Mouse (Mus musculus): ENCODE measurements around the gene Mical2. TPM values are rescaled to one million over a fixed set of nuclear protein-coding genes. Genes with fewer than 3 reads are reported as not detected.

The Mical2 gene
- polyA plus RNA-seq, 1 experiment from 2014 or later: 11.5 TPM

- H3K36me3 ChIP-seq (ENCODE audit: control insufficient read depth, insufficient read depth, low read length): no peaks in the 10 kb centered on the region
- 85% methylated on average over 2 of the region's 2 CpGs for WGBS
- H3K9ac ChIP-seq (ENCODE audit: low read depth, low read length): no peak overlapping the region
- no peak overlapping the region for H3K4me2 ChIP-seq (ENCODE audit: low read depth, low read length)
- no peak overlapping the region for H3K27ac ChIP-seq (replicated peaks; ENCODE audit: low read depth, low read length)
- ATAC-seq (ENCODE audit: low read depth) (no peak), DNase-seq (ENCODE audit: low spot score) (no peak)
- peaks cover 37% of the 10 kb centered on the region for H3K4me1 ChIP-seq (ENCODE audit: control insufficient read depth, insufficient read depth, low read length)
- H3K9me3 ChIP-seq (ENCODE audit: control insufficient read depth, low read length): no peaks in the 10 kb centered on the region
- H3K4me3 ChIP-seq (ENCODE audit: low read depth, low read length): no peak overlapping the region
- H3K27me3 ChIP-seq (replicated peaks; ENCODE audit: control insufficient read depth, insufficient read depth, low read length): no peaks in the 10 kb centered on the region
Measured at GRCm38 (mm10) chr7:112454951-112455350, 229.3 kb downstream of the Mical2 start.

- H3K27ac ChIP-seq (replicated peaks; ENCODE audit: low read depth, low read length): no peak overlapping the region
- H3K9me3 ChIP-seq (ENCODE audit: control insufficient read depth, low read length): no peaks in the 10 kb centered on the region
- H3K4me1 ChIP-seq (ENCODE audit: control insufficient read depth, insufficient read depth, low read length): peaks cover 43% of the 10 kb centered on the region
- ATAC-seq (ENCODE audit: low read depth) (no peak), DNase-seq (ENCODE audit: low spot score) (no peak)
- H3K4me3 ChIP-seq (ENCODE audit: low read depth, low read length): no peak overlapping the region
- H3K9ac ChIP-seq (ENCODE audit: low read depth, low read length): no peak overlapping the region
- WGBS: 65% methylated on average over 5 of the region's 5 CpGs
- no peaks in the 10 kb centered on the region for H3K36me3 ChIP-seq (ENCODE audit: control insufficient read depth, insufficient read depth, low read length)
- H3K27me3 ChIP-seq (replicated peaks; ENCODE audit: control insufficient read depth, insufficient read depth, low read length): no peaks in the 10 kb centered on the region
- H3K4me2 ChIP-seq (ENCODE audit: low read depth, low read length): no peak overlapping the region
Measured at GRCm38 (mm10) chr7:112455566-112456110, 230.0 kb downstream of the Mical2 start.

- Histone ChIP-seq H3K9me3 (ENCODE audit: control insufficient read depth, low read length) (no peaks in the 10 kb centered on the region), H3K27me3 (replicated peaks; ENCODE audit: control insufficient read depth, insufficient read depth, low read length) (no peaks in the 10 kb centered on the region), H3K27ac (replicated peaks; ENCODE audit: low read depth, low read length) (no peak overlapping the region), H3K4me1 (ENCODE audit: control insufficient read depth, insufficient read depth, low read length) (peaks cover 51% of the 10 kb centered on the region), H3K4me3 (ENCODE audit: low read depth, low read length) (no peak overlapping the region), H3K36me3 (ENCODE audit: control insufficient read depth, insufficient read depth, low read length) (no peaks in the 10 kb centered on the region), H3K9ac (ENCODE audit: low read depth, low read length) (no peak overlapping the region), H3K4me2 (ENCODE audit: low read depth, low read length) (no peak overlapping the region)
- no peak for ATAC-seq (ENCODE audit: low read depth)
- 70% methylated on average over 4 of the region's 4 CpGs for WGBS
- no peak for DNase-seq (ENCODE audit: low spot score)
Measured at GRCm38 (mm10) chr7:112457373-112457772, 231.7 kb downstream of the Mical2 start.

GRCm38 (mm10) chr7:112457920-112458319 lies 232.3 kb downstream of the Mical2 start:
- 81% methylated on average over 4 of the region's 4 CpGs for WGBS
- Histone ChIP-seq H3K36me3 (ENCODE audit: control insufficient read depth, insufficient read depth, low read length) (no peaks in the 10 kb centered on the region), H3K27ac (replicated peaks; ENCODE audit: low read depth, low read length) (no peak overlapping the region), H3K4me2 (ENCODE audit: low read depth, low read length) (no peak overlapping the region), H3K9me3 (ENCODE audit: control insufficient read depth, low read length) (no peaks in the 10 kb centered on the region), H3K9ac (ENCODE audit: low read depth, low read length) (no peak overlapping the region), H3K27me3 (replicated peaks; ENCODE audit: control insufficient read depth, insufficient read depth, low read length) (no peaks in the 10 kb centered on the region), H3K4me3 (ENCODE audit: low read depth, low read length) (no peak overlapping the region), H3K4me1 (ENCODE audit: control insufficient read depth, insufficient read depth, low read length) (peaks cover 57% of the 10 kb centered on the region)
- no peak for DNase-seq (ENCODE audit: low spot score)
- ATAC-seq (ENCODE audit: low read depth): no peak

- ATAC-seq (ENCODE audit: low read depth): no peak
- Histone ChIP-seq H3K36me3 (ENCODE audit: control insufficient read depth, insufficient read depth, low read length) (no peaks in the 10 kb centered on the region), H3K4me3 (ENCODE audit: low read depth, low read length) (no peak overlapping the region), H3K9ac (ENCODE audit: low read depth, low read length) (no peak overlapping the region), H3K27ac (replicated peaks; ENCODE audit: low read depth, low read length) (no peak overlapping the region), H3K9me3 (ENCODE audit: control insufficient read depth, low read length) (no peaks in the 10 kb centered on the region), H3K27me3 (replicated peaks; ENCODE audit: control insufficient read depth, insufficient read depth, low read length) (no peaks in the 10 kb centered on the region), H3K4me1 (ENCODE audit: control insufficient read depth, insufficient read depth, low read length) (peaks cover 61% of the 10 kb centered on the region), H3K4me2 (ENCODE audit: low read depth, low read length) (no peak overlapping the region)
- no peak for DNase-seq (ENCODE audit: low spot score)
- WGBS: 65% methylated on average over 5 of the region's 5 CpGs
Measured at GRCm38 (mm10) chr7:112458440-112458839, 232.8 kb downstream of the Mical2 start.

Other genes with a start within 250 kb of the Mical2 start
- gene Usp47, start 202.4 kb upstream of the Mical2 start, polyA plus RNA-seq (2014; fragmentation: Nextera tagmentation; extraction: Ambion mirVana): 86.7 and 88.4 TPM in 2 replicates
- 54.7 and 55.0 TPM in 2 replicates for gene Dkk3, start 66.8 kb upstream of the Mical2 start, polyA plus RNA-seq (2014; fragmentation: Nextera tagmentation; extraction: Ambion mirVana)
- 93.4 and 95.4 TPM in 2 replicates for gene Parva, start 201.6 kb downstream of the Mical2 start, polyA plus RNA-seq (2014; fragmentation: Nextera tagmentation; extraction: Ambion mirVana)

Measured in embryonic facial prominence, embryonic 14.5 days (tissue).